Mouse (Mus musculus) lung, postnatal 14 days (tissue): ENCODE measurements around the gene Ccdc190.

Experiments
- DNase-seq: peaks from one replicate; pipeline ENCODE4 v3.0.0; 2021

Gene Ccdc190

DNA sequence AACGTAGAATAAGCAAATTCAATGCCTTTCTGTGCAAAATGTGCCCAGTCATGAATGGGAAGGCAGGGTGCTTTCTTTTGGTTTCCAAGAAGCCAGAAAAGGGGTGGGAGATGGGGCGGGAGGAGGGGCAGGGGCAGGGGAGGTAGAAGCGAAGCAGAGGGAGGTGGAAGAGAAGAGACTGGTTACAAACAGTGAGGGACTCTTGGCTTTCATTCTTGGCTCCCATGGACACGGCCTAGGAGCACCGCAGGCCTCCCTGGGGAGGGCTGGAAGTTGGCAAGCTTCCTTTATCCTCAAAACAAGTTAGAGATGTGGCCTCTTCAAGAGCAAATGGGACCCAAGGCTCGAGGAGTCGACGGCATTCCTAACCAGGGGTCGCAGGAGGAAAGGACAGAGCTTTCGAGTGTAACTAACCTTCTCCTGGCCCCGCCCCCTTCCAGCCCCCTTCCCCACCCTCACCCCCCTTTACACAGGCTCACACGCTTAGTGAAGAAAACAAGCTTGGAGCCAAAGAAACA lies at the start of gene Ccdc190:
Gene Ccdc190 (plus strand): TSS at position 195 of the 518 bp plus-strand sequence.
- peak; percentile 27 for DNase-seq

DNA sequence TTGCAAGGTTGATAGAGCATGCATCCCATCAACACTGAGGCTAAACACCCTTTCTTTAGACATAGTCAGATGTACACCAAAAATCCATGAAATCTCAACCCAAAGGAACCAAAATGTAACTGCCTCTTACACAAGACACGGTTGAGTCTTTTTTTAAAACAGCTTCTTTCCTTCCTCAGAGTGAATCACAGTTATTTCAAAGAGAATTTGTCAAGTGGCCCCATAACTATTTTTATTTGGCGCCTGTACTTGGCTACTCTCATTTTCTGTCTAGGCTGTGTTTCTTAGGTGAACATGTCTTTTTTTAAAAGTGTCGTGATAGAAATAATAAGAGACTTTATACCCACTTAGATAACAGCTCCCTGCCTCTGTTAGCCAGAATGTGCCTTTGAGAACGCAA lies 49.4 kb upstream of the Ccdc190 start:
- no peak for DNase-seq

DNA sequence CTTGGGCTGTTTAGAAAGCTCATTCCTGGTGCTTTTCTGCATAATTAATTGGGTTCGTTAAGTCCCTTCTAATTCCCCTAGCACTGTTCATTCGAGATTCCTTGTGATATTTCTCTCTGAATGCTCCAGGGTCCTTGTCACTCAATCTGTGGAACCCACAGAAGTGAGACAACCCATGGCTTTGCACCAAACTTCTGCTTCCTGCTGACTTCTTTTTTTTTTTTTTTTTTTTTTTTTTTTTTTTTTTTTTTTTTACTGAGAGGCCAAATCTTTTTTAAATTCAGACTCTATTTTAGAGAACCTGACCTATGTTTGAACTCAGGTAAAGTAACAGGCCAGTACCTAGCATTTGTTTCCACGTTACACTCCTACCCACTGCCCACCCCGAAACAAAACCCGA lies 48.3 kb upstream of the Ccdc190 start:
- DNase-seq: no peak

DNA sequence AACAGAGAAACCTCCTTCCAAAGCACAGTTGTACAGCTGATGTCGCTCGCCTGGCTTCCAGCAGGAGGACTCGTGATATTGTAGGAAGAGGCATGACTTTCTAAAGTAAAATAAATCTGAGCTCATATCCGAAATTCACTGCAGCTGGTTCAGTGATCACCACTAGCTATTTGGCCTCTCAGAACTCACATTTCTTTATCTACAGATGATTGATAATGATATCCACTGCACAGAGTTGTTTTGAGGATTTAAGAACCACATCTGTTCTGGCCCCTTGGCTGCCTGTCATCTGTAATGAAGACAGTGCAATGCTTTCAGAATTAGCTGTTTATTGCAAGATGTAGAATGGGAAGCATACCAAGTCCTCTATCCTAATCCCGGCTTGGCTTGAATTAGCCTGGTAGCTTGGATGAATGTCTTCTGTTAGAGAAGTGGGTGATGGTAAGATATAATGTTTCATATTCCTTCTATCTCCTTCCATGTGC lies 45.3 kb upstream of the Ccdc190 start:
- peak; percentile 3 for DNase-seq

- no peak for DNase-seq
These were observed 39.2 kb upstream of the Ccdc190 start for GRCm38 (mm10) chr1:169889250-169889649.

DNA sequence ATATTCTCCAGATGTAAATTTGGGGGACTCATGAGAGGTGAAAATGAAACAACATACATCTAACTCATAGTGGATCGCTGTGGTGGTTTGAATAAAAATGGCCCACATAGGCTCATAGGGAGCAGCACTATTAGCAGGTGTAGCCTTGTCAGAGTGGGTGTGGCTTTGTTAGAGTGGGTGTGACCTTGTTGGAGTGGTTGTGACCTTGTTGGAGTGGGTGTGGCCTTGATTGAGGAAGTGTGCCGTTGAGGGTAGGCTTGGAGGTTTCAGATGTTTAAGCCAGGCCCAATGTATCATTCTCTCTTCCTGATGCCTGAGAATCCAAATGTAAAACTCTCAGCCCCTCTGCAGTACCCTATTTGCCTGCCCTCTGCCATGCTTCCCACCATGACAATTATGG lies 34.5 kb upstream of the Ccdc190 start:
- no peak for DNase-seq

DNA sequence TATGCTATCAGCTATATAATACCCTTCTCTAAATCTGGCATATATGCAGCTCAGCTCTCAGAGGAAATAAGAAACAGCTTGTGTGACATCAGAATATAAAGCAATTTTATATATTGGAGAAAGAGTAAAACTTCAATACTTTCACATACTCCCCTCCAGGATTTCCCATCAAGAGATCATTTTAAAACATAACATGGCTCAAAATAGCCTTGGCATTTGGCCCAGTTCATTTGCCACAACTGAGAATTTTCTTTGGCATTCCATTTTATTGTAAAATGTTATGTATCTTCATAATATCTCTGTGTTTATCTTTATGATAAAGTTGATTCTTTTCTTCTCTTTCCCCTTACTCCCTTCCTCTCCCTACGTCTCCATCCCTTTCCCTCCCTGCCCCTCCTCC lies 32.8 kb upstream of the Ccdc190 start:
- no peak for DNase-seq

DNA sequence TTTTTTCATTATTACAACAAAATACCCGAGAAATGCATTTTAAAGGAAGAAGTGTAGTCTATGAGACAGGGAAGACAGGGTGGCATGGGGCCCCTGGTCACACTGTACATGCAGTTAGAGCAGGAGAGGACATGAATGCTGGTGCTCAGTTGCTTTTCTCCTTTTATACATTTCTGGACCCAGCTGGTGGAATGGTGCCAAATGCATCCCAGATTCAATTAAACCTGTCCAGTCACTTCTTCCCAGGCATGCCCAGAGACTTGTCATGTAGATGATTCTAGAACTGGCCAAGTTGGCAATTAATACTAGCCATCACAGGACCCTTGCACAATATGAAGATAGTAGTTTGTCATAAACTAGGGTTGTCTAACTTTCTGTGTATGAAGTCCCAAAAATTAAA lies 30.5 kb upstream of the Ccdc190 start:
- DNase-seq: no peak

- DNase-seq: no peak
These were observed 29.8 kb upstream of the Ccdc190 start for GRCm38 (mm10) chr1:169898607-169899006.

- no peak for DNase-seq
These were observed 27.6 kb upstream of the Ccdc190 start for GRCm38 (mm10) chr1:169900771-169901336.

- DNase-seq: no peak
These were observed 19.3 kb upstream of the Ccdc190 start for GRCm38 (mm10) chr1:169909163-169909562.

DNA sequence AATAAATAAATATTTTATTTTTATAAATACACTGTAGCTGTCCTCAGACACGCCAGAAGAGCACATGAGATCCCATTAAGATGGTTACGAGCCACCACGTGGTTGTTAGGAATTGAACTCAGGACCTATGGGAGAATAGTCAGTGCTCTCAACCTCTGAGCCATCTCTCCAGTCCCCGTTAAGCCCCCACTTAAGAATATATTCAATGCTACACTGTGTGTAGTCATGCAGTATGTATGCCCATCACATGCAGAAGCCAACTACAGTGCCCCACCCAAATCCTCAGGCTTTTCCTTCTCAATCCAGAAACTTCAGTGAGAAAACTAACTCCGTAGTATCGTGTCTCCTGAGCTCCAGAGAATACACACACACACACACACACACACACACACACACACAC lies 18.8 kb upstream of the Ccdc190 start:
- no peak for DNase-seq

GRCm38 (mm10) chr1:169910751-169911150 lies 17.7 kb upstream of the Ccdc190 start:
- no peak for DNase-seq

DNA sequence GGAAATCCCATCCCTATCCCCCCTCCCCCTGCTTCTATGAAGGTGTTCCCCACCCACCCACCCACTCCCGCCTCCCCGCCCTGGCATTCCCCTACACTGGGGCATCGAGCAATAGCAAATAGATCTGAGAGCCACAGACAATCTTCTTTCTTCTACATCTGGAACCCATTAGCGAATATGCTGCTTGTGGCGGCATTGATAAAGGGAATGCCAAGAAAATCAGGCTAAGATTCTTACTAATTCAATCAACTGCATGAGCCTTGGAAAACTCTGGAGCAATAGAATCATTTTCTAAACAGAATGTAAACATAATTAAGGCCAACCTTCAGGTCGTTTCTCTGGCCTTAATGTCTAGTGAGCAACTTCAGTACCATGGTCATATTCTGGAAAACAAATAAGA lies 16.9 kb upstream of the Ccdc190 start:
- no peak for DNase-seq

- DNase-seq: no peak
These were observed 11.8 kb upstream of the Ccdc190 start for GRCm38 (mm10) chr1:169916659-169917058.

DNA sequence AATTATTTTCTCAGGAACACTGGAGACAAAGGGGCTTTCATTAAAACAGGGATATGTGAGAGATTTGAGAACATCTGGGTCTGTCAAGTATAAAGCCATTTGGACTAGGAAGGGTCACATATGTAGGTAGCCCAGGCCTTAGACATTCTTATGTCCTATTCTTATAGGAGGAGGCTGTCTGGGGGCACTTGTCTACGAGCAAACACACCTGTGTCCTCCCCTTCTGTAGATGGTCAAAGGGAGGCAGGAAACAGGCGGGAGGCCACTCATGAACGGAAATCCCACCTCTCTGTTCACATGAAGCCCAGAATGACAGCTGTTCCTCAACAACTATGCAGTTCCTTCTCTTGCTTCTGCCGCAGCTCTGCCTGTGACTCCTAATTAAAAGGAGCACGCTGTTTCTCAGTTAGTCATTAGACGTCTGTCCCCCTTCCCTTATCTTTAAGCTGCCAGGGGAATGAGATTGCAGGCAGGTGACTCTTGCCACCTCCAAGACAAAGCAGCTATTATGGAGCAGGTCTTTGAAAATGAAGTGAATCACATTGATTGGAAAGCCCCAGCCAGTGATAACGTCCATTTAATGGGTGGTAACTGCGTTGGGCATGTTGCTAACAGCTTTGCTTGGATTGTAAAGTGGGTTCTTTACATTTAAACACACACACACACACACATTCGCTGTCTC lies 11.2 kb upstream of the Ccdc190 start:
- no peak for DNase-seq

- DNase-seq: peak; percentile 59
These were observed 10.4 kb upstream of the Ccdc190 start for GRCm38 (mm10) chr1:169917998-169918397.

DNA sequence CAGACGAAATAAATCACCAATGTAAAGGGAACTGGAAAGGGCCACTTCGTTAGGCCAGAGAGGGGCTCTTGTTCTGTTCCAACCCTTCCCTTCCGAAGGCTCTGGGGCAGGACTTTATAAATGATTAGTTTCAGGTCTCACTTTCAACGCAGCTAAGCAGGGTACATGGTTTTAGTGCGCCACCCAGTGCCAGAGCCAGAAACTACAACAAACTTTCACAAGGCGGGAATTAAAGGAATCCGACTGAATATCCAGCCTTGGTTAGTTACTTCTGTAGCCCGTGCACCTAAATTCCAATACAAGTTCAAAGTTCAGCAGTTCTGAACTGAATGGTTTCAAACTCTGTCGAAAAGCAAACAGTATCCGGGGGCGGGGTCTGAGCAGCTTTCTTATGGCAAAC lies 9.2 kb upstream of the Ccdc190 start:
- peak; percentile 87 for DNase-seq

GRCm38 (mm10) chr1:169921710-169922211 lies 6.7 kb upstream of the Ccdc190 start:
- DNase-seq: peak; percentile 49

DNA sequence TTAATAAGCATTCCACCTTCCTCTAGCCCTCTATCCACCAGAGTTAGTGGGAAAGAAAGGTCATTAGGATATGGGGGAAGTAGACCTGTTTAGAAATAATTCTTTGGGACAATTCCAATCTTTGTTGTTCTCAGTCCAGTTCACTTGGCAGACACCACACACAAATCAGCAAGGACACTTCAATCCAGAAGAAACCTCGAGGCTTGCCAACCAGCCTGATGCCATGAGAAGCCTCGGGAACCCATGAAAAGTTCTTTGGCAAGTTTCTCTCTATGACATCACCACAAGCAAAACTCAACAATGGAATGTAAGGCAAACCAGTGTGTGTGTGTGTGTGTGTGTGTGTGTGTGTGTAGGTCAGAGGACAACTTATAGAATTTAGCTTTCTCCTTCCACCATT lies 3.9 kb upstream of the Ccdc190 start:
- DNase-seq: no peak

DNA sequence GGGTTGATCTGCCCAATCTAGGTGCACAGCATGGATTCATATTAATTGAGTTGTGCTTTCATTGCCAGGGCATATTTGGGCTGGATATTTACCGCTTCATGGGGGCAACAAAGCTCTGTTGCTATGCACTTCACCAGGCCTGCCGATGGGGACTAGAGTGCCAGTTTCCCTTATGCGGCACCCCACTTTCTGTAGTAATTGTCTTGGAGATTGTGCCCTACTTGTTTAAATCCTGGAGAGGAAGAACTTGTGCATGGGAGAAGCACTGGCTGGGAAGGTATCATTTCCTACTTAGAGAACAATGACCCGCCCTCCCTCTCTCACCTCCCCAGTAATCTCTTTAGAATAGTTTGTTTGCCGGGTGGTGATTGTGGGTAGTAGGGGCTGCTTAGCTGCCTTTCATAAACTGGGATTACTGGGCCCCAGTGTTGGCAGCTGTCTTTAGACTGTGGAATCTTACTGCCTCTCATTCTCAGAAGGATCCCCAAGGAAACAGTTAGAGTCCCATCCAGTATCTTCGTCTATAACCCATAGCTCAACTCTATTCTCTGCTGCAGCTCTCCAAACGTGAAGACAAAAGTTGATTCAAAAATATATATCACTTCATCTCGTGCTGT lies 587 bp upstream of the Ccdc190 start:
- DNase-seq: no peak

- no peak for DNase-seq
These were observed 3.2 kb downstream of the Ccdc190 start for GRCm38 (mm10) chr1:169931698-169932097.

GRCm38 (mm10) chr1:169932122-169932746 lies 3.8 kb downstream of the Ccdc190 start:
- DNase-seq: no peak
